Mouse (Mus musculus): ENCODE measurements at regions not wholly inside any gene's neighbourhood (a gene's known extent, or its start where the extent isn't known, plus 50 kb on each side); places are given as distances from the start of the nearest gene placed in this dataset.

DNA sequence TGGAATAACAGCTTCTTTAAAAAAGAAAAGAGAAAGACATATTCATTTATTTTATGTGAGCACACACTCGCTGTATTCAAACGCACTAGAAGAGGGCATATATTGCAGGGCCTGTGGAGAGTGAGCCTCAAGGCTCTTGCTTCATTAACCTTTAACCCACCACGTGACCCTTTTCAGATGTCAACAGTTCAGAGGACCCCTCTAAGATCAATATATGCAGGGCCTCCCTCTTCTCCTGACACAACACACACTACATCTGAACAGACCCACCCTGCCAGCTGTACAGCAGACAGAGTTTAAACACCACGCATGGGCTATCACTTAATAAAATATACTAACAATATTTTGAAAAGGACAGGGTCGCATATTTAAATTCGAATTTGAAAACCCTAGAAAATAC is 242.7 kb upstream of the Adamts16 start:
- TF ChIP-seq CTCF (IDR thresholded peaks at IDR 0.05; ENCODE audit: extremely low read depth, insufficient read depth, insufficient read length, insufficient replicate concordance) (no peak), POLR2A (IDR thresholded peaks at IDR 0.05; ENCODE audit: low read depth, low read length) (no peak)

Measured in spleen, adult 2 months (tissue).